Mouse (Mus musculus): ENCODE results near the gene Eno2. TPM values are rescaled to one million over a fixed set of nuclear protein-coding genes. Genes with fewer than 3 reads are reported as not detected.

The Eno2 gene
- polyA plus RNA-seq, 1 experiment from 2014 or later, result 10.8 TPM

GRCm38 (mm10) chr6:124759259-124759658, 10.2 kb downstream of the Eno2 start:
- H3K4me3 ChIP-seq (ENCODE audit: low read length), result peak overlapping the region; percentile 11; the same call in 1 of the 2 replicates
- peak overlapping the region; percentile 38; the same call in 1 of the 2 replicates for H3K9ac ChIP-seq (ENCODE audit: low read depth, low read length)
- H3K9me3 ChIP-seq (ENCODE audit: control insufficient read depth, low read length), result no peaks in the 10 kb centered on the region
- H3K27ac ChIP-seq (ENCODE audit: low read depth, low read length), result peak overlapping the region; percentile 98
- no peaks in the 10 kb centered on the region for H3K36me3 ChIP-seq (ENCODE audit: control insufficient read depth, insufficient read depth, low read length)
- ATAC-seq (ENCODE audit: low FRiP score, low TSS enrichment), result peak; percentile 8; the same call in 1 of the 2 replicates
- H3K4me2 ChIP-seq (replicated peaks; ENCODE audit: low read depth, low read length), result peak overlapping the region; percentile 70
- H3K27me3 ChIP-seq (ENCODE audit: control insufficient read depth, insufficient read depth, low read length), result no peaks in the 10 kb centered on the region
- WGBS, result 3% methylated on average over 5 of the region's 5 CpGs
- peaks cover 35% of the 10 kb centered on the region for H3K4me1 ChIP-seq (ENCODE audit: control insufficient read depth, insufficient read depth, low read length)

GRCm38 (mm10) chr6:124758849-124759232, 10.6 kb downstream of the Eno2 start:
- peak overlapping the region; percentile 98 for H3K27ac ChIP-seq (ENCODE audit: low read depth, low read length)
- WGBS, result 58% methylated on average over 2 of the region's 2 CpGs
- H3K9ac ChIP-seq (ENCODE audit: low read depth, low read length), result peak overlapping the region; percentile 38; the same call in 1 of the 2 replicates
- no peaks in the 10 kb centered on the region for H3K9me3 ChIP-seq (ENCODE audit: control insufficient read depth, low read length)
- H3K36me3 ChIP-seq (ENCODE audit: control insufficient read depth, insufficient read depth, low read length), result no peaks in the 10 kb centered on the region
- peak overlapping the region; percentile 70 for H3K4me2 ChIP-seq (replicated peaks; ENCODE audit: low read depth, low read length)
- ATAC-seq (ENCODE audit: low FRiP score, low TSS enrichment), result no peak
- H3K4me1 ChIP-seq (ENCODE audit: control insufficient read depth, insufficient read depth, low read length), result peaks cover 38% of the 10 kb centered on the region
- H3K27me3 ChIP-seq (ENCODE audit: control insufficient read depth, insufficient read depth, low read length), result no peaks in the 10 kb centered on the region
- H3K4me3 ChIP-seq (ENCODE audit: low read length), result peak overlapping the region; percentile 11; the same call in 1 of the 2 replicates

GRCm38 (mm10) chr6:124757909-124758848, 11.3 kb downstream of the Eno2 start:
- Histone ChIP-seq H3K27ac (ENCODE audit: low read depth, low read length) (peak overlapping the region; percentile 98), H3K36me3 (ENCODE audit: control insufficient read depth, insufficient read depth, low read length) (no peaks in the 10 kb centered on the region), H3K27me3 (ENCODE audit: control insufficient read depth, insufficient read depth, low read length) (no peaks in the 10 kb centered on the region), H3K9ac (ENCODE audit: low read depth, low read length) (peak overlapping the region; percentile 97; the same call in 1 of the 2 replicates), H3K4me2 (replicated peaks; ENCODE audit: low read depth, low read length) (peak overlapping the region; percentile 70), H3K9me3 (ENCODE audit: control insufficient read depth, low read length) (no peaks in the 10 kb centered on the region), H3K4me1 (ENCODE audit: control insufficient read depth, insufficient read depth, low read length) (peaks cover 43% of the 10 kb centered on the region), H3K4me3 (ENCODE audit: low read length) (peak overlapping the region; percentile 88)
- 37% methylated on average over 5 of the region's 5 CpGs for WGBS
- peak; percentile 5; the same call in 1 of the 2 replicates for ATAC-seq (ENCODE audit: low FRiP score, low TSS enrichment)

GRCm38 (mm10) chr6:124757351-124757880, 12.1 kb downstream of the Eno2 start:
- H3K4me1 ChIP-seq (ENCODE audit: control insufficient read depth, insufficient read depth, low read length), result peaks cover 43% of the 10 kb centered on the region

GRCm38 (mm10) chr6:124756652-124757350, 12.7 kb downstream of the Eno2 start:
- Histone ChIP-seq H3K27ac (ENCODE audit: low read depth, low read length) (peak overlapping the region; percentile 98), H3K36me3 (ENCODE audit: control insufficient read depth, insufficient read depth, low read length) (peaks cover 4% of the 10 kb centered on the region; the same call in 1 of the 2 replicates), H3K27me3 (ENCODE audit: control insufficient read depth, insufficient read depth, low read length) (no peaks in the 10 kb centered on the region), H3K9me3 (ENCODE audit: control insufficient read depth, low read length) (no peaks in the 10 kb centered on the region), H3K9ac (ENCODE audit: low read depth, low read length) (peak overlapping the region; percentile 97), H3K4me2 (replicated peaks; ENCODE audit: low read depth, low read length) (peak overlapping the region; percentile 70), H3K4me1 (ENCODE audit: control insufficient read depth, insufficient read depth, low read length) (peaks cover 43% of the 10 kb centered on the region), H3K4me3 (ENCODE audit: low read length) (peak overlapping the region; percentile 88)
- 1% methylated on average over 52 of the region's 54 CpGs for WGBS
- peak; percentile 76 for ATAC-seq (ENCODE audit: low FRiP score, low TSS enrichment)

More at GRCm38 (mm10) chr6:124757351-124757880, 12.1 kb downstream of the Eno2 start:
- 6% methylated on average over 5 of the region's 5 CpGs for WGBS
- Histone ChIP-seq H3K27me3 (ENCODE audit: control insufficient read depth, insufficient read depth, low read length) (no peaks in the 10 kb centered on the region), H3K4me2 (replicated peaks; ENCODE audit: low read depth, low read length) (peak overlapping the region; percentile 70), H3K9me3 (ENCODE audit: control insufficient read depth, low read length) (no peaks in the 10 kb centered on the region), H3K36me3 (ENCODE audit: control insufficient read depth, insufficient read depth, low read length) (peaks cover 4% of the 10 kb centered on the region; the same call in 1 of the 2 replicates), H3K4me3 (ENCODE audit: low read length) (peak overlapping the region; percentile 88), H3K27ac (ENCODE audit: low read depth, low read length) (peak overlapping the region; percentile 98), H3K9ac (ENCODE audit: low read depth, low read length) (peak overlapping the region; percentile 97)
- no peak for ATAC-seq (ENCODE audit: low FRiP score, low TSS enrichment)

GRCm38 (mm10) chr6:124755831-124756595, 13.5 kb downstream of the Eno2 start, which contains the start of the genes Gm45234 and Atn1:
TSS of gene Gm45234 (minus strand) at chr6:124756021.
TSS of gene Atn1 (minus strand) at chr6:124756524.
- no peaks in the 10 kb centered on the region for H3K9me3 ChIP-seq (ENCODE audit: control insufficient read depth, low read length)
- peak within 1 kb of the TSS; percentile 98 for H3K27ac ChIP-seq (ENCODE audit: low read depth, low read length)
- under 1% methylated on average over 44 of the region's 100 CpGs for WGBS
- peaks cover 43% of the 10 kb centered on the region for H3K4me1 ChIP-seq (ENCODE audit: control insufficient read depth, insufficient read depth, low read length)
- peak within 1 kb of the TSS; percentile 97 for H3K9ac ChIP-seq (ENCODE audit: low read depth, low read length)
- H3K4me2 ChIP-seq (replicated peaks; ENCODE audit: low read depth, low read length), result peak within 1 kb of the TSS; percentile 70
- peaks cover 5% of the 10 kb centered on the region; the same call in 1 of the 2 replicates for H3K36me3 ChIP-seq (ENCODE audit: control insufficient read depth, insufficient read depth, low read length)
- peak within 1 kb of the TSS; percentile 88 for H3K4me3 ChIP-seq (ENCODE audit: low read length)
- ATAC-seq (ENCODE audit: low FRiP score, low TSS enrichment), result peak; percentile 54
- no peaks in the 10 kb centered on the region for H3K27me3 ChIP-seq (ENCODE audit: control insufficient read depth, insufficient read depth, low read length)

GRCm38 (mm10) chr6:124755306-124755705, 14.2 kb downstream of the Eno2 start:
- no peaks in the 10 kb centered on the region for H3K27me3 ChIP-seq (ENCODE audit: control insufficient read depth, insufficient read depth, low read length)
- peak overlapping the region; percentile 88 for H3K4me3 ChIP-seq (ENCODE audit: low read length)
- H3K36me3 ChIP-seq (ENCODE audit: control insufficient read depth, insufficient read depth, low read length), result peaks cover 7% of the 10 kb centered on the region; the same call in 1 of the 2 replicates
- no peak for ATAC-seq (ENCODE audit: low FRiP score, low TSS enrichment)
- 3% methylated on average over 3 of the region's 3 CpGs for WGBS
- no peaks in the 10 kb centered on the region for H3K9me3 ChIP-seq (ENCODE audit: control insufficient read depth, low read length)
- H3K9ac ChIP-seq (ENCODE audit: low read depth, low read length), result peak overlapping the region; percentile 97
- H3K27ac ChIP-seq (ENCODE audit: low read depth, low read length), result 0 out of 2 replicates have a peak overlapping the region, but pooled peaks have one; percentile 98
- H3K4me1 ChIP-seq (ENCODE audit: control insufficient read depth, insufficient read depth, low read length), result peaks cover 43% of the 10 kb centered on the region
- peak overlapping the region; percentile 70 for H3K4me2 ChIP-seq (replicated peaks; ENCODE audit: low read depth, low read length)

- Histone ChIP-seq H3K4me1 (ENCODE audit: control insufficient read depth, insufficient read depth, low read length) (peaks cover 34% of the 10 kb centered on the region), H3K9me3 (ENCODE audit: control insufficient read depth, low read length) (no peaks in the 10 kb centered on the region), H3K27me3 (ENCODE audit: control insufficient read depth, insufficient read depth, low read length) (no peaks in the 10 kb centered on the region), H3K9ac (ENCODE audit: low read depth, low read length) (no peak overlapping the region), H3K27ac (ENCODE audit: low read depth, low read length) (no peak overlapping the region), H3K36me3 (ENCODE audit: control insufficient read depth, insufficient read depth, low read length) (peaks cover 20% of the 10 kb centered on the region), H3K4me2 (replicated peaks; ENCODE audit: low read depth, low read length) (no peak overlapping the region), H3K4me3 (ENCODE audit: low read length) (no peak overlapping the region; the same call in 1 of the 2 replicates)
- WGBS, result 89% methylated on average over 2 of the region's 2 CpGs
- ATAC-seq (ENCODE audit: low FRiP score, low TSS enrichment), result no peak
Measured at GRCm38 (mm10) chr6:124753861-124754260, 15.6 kb downstream of the Eno2 start.
